Mouse (Mus musculus) thymus, adult 2 months (tissue): Measurements from ENCODE around the gene Atrn. TPM values are rescaled to one million over a fixed set of nuclear protein-coding genes. Genes with fewer than 3 reads are reported as not detected.

Experiments
- DNase-seq: peaks from one replicate; pipeline ENCODE4 v3.0.0; 2021
- H3K27ac ChIP-seq: fragments of 200-500 bp; 2 replicates; pipeline ENCODE4 v1.5.1; 2012; ENCODE audit warnings: low read length, control low read depth; ENCODE audit not compliant: control insufficient read depth, insufficient read depth
- H3K27me3 ChIP-seq: fragments of 200-500 bp; 2 replicates; pipeline ENCODE4 v1.6.1; 2012; ENCODE audit warnings: mild to moderate bottlenecking, low read length, moderate library complexity, mixed read lengths; ENCODE audit not compliant: control insufficient read depth, insufficient read depth
- H3K36me3 ChIP-seq: fragments of 200-500 bp; 2 replicates; pipeline ENCODE4 v1.6.1; 2012; ENCODE audit warnings: mild to moderate bottlenecking, low read length, moderate library complexity; ENCODE audit not compliant: control insufficient read depth, insufficient read depth
- H3K4me1 ChIP-seq: fragments of 200-500 bp; replicated peaks from 2 replicates; pipeline ENCODE4 v1.6.1; 2012; ENCODE audit warnings: low read length; ENCODE audit not compliant: control insufficient read depth, insufficient read depth
- H3K4me3 ChIP-seq: fragments of 200-500 bp; 2 replicates; pipeline ENCODE4 v1.5.1; 2012; ENCODE audit warnings: mild to moderate bottlenecking, low read length, control low read depth, moderate library complexity; ENCODE audit not compliant: control insufficient read depth, insufficient read depth
- CTCF ChIP-seq: fragments of 200-500 bp; IDR thresholded peaks from 2 replicates; pipeline ENCODE4 v1.5.1; 2012; ENCODE audit warnings: mild to moderate bottlenecking, control low read depth, low read length, moderate library complexity, borderline replicate concordance; ENCODE audit not compliant: control insufficient read depth, poor library complexity, insufficient read depth; ENCODE audit errors: extremely low read depth
- POLR2A ChIP-seq: fragments of 200-500 bp; IDR thresholded peaks from 2 replicates; pipeline ENCODE4 v1.6.1; 2012; ENCODE audit warnings: mild to moderate bottlenecking, low read length, control low read depth, moderate library complexity; ENCODE audit not compliant: control insufficient read depth, poor library complexity, insufficient read depth; ENCODE audit errors: extremely low read depth
- WGBS: fragments of 180-500 bp; shearing (Covaris S2); methylation state at CpG from one replicate; pipeline ENCODE4 v1.1.7; 2018; 5-methylcytosine and 5-hydroxymethylcytosine counted together
- polyA plus RNA-seq: library from polyadenylated mRNA; depleted of rRNA; stranded (reverse); fragments of >200 nt; gene quantifications from 2 replicates; pipeline ENCODE4 v1.2.3, GENCODE M21; 2012; rRNA removed

Atrn gene
- 14.0 and 14.2 TPM in 2 replicates for polyA plus RNA-seq

DNA sequence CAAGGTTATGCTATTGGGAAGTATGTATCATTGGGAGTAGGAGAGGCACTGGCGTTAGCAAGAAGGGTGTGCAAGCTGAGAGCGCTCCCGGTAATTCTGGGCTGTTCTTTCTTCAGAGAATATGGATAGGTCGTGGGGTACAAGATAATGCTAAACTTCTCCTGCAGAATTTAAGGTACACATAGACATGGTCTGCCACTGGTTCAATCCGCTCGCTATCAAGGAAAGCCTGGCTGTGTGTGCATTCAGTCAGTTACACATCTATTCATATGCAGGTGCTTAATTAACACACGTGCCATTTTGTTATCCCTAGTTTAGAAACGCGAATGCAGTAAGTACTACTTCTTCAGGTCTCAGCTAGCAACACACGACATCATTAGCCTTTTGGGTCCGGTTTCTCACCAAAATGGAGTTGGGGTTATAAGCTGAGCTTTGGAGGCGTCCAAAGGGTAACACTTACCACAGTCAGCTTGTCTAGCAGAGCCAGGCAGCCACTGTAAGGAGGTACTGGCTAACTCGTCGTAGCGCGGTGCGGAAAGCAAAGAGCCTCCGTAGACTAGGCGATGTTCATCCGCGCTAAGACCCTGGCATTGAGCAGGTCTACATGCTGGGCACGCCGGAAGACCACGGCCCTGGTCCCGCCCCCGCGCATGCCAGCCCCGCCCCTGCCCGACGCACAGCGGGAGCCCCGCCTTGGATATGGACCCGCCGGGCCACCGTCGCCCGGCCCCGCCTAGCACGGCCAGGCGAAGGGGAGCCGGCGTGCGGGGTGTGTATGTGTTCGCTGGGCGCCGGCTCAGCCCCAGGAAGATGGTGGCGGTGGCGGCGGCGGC lies at the start of gene Atrn, which contains the start of gene 4930402H24Rik:
Atrn (plus strand) TSS at position 745 of the 833 bp plus-strand sequence.
4930402H24Rik (minus strand) TSS at position 656 of the 833 bp plus-strand sequence.
- DNase-seq: peak; percentile 94
- TF ChIP-seq CTCF: no peak
- peak; percentile 72; the same call in 1 of the 2 replicates for TF ChIP-seq POLR2A
- Histone ChIP-seq H3K27me3 (no peaks in the 10 kb centered on the region), H3K4me3 (peak within 1 kb of the TSS; percentile 70), H3K4me1 (peaks cover 4% of the 10 kb centered on the region), H3K27ac (peak within 1 kb of the TSS; percentile 37; the same call in 1 of the 2 replicates), H3K36me3 (no peaks in the 10 kb centered on the region)
- WGBS: 5% methylated on average over 48 of the region's 50 CpGs

DNA sequence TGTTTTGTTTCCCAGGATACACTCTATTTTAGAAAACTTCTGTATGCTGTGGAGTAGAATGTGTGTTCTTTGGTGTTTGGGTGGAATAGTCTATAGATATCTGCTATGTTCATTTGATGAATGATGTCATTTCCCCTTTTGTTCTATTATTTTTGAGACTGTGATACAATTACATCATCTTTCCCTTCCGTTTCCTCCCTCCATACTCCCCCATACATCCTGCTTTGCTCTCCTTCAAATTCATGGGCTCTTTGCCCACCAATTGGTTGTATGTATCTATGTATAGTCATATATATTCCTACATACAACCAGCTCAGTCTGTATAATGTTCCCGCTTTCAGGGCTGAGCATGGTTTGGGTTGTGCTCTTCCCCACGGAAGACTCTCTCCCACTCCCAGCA lies 44.2 kb upstream of the Atrn start:
- no peak for TF ChIP-seq POLR2A
- TF ChIP-seq CTCF: no peak

DNA sequence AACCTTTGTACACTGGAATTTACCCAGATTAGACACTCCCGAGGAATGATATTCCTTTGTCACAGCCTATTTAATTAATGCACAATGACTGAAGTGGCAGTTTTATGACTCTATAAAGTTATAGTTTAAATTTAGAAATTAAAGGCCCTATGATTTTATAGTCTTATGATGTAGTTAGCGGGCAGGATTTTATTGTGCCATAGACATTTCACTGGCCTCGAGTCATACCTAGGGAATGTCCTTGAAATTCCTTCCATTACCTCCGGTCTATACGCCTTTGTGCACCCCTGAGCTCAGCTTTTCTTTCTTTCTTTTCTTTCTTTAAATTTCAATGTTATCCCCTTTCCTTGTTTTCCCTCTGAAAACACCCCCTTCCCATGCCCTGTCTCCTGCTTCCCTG lies 35.4 kb upstream of the Atrn start:
- 98% methylated on average over 5 of the region's 5 CpGs for WGBS
- Histone ChIP-seq H3K27ac (no peak overlapping the region), H3K4me1 (no peaks in the 10 kb centered on the region), H3K4me3 (no peak overlapping the region), H3K27me3 (no peaks in the 10 kb centered on the region), H3K36me3 (no peaks in the 10 kb centered on the region)
- no peak for TF ChIP-seq POLR2A
- no peak for TF ChIP-seq CTCF
- DNase-seq: no peak

More for the DNA sequence above, 44.2 kb upstream of the Atrn start:
- Histone ChIP-seq H3K4me1 (0 out of 2 replicates have a peak, but pooled peaks cover 2% of the 10 kb centered on the region), H3K4me3 (no peak overlapping the region), H3K27ac (no peak overlapping the region), H3K36me3 (no peaks in the 10 kb centered on the region), H3K27me3 (no peaks in the 10 kb centered on the region)
- 92% methylated on average over 3 of the region's 3 CpGs for WGBS
- no peak for DNase-seq

DNA sequence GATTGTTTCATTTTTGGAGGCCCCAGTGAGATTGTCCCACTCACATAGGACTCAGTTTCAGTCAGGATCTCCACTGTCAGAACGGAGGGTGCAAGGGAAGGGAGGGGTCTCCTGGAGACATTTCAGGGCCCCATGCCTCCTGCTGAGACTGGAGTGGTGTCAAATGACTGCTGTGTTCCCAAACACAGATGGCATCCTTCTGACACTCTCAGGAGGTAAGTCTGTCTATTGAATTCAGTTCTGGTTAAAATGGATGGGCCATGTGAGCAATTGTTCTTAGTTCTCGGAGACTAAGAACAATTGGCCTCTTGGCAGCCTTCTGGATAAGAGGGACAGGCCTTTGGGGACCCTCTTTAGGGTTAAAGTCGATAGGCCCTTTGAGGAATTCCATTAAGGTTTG lies 28.9 kb upstream of the Atrn start:
- 87% methylated on average over 3 of the region's 3 CpGs for WGBS
- H3K27ac ChIP-seq: no peak overlapping the region
- no peak for DNase-seq
- TF ChIP-seq CTCF (no peak), POLR2A (no peak)
- H3K27me3 ChIP-seq: no peaks in the 10 kb centered on the region
- no peaks in the 10 kb centered on the region for H3K4me1 ChIP-seq
- no peak overlapping the region for H3K4me3 ChIP-seq
- no peaks in the 10 kb centered on the region for H3K36me3 ChIP-seq

DNA sequence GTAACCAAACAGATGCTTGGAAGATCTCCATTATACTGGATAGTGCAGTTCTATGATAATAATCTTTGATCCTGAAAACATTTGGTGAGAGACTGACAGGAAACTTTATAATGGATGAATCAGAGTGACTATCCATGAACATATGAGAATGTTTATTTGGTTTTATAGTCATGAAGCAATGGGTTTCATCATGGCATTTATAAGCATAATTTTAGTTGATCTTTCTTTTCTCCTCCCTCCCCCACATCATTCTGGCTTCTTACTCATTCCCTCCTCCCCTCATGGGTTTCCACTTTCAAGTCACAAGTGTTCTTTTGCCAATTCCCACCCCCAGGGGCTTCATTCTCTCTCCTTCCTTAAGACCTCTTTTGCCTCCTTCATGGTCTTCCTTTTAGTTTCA lies 19.3 kb upstream of the Atrn start:
- Histone ChIP-seq H3K4me3 (no peak overlapping the region), H3K36me3 (no peaks in the 10 kb centered on the region), H3K27ac (no peak overlapping the region), H3K4me1 (no peaks in the 10 kb centered on the region), H3K27me3 (no peaks in the 10 kb centered on the region)
- no peak for TF ChIP-seq POLR2A
- no peak for TF ChIP-seq CTCF
- no peak for DNase-seq

DNA sequence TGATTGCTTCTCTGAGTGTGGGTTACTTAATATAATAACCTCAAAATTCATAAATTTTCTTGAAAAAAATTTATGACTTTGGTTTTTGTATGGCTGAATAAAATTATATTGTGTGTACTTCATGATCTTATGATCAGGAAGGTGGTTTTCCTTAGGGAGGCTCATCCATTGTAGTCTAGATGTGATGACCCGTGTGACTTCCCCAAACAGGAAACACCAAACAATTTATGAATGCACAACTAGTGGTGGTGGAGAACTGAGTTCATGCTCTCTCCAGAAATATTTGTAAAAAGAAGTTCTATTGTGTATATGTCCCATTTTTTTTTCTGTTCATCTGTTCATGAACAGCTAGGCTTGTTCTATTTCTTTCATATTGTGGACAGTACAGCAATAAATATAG lies 18.8 kb upstream of the Atrn start:
- no peak overlapping the region for H3K27ac ChIP-seq
- no peak for DNase-seq
- H3K4me1 ChIP-seq: no peaks in the 10 kb centered on the region
- no peaks in the 10 kb centered on the region for H3K36me3 ChIP-seq
- 66% methylated on average over 1 of the region's 1 CpGs for WGBS
- H3K27me3 ChIP-seq: no peaks in the 10 kb centered on the region
- H3K4me3 ChIP-seq: no peak overlapping the region
- no peak for TF ChIP-seq CTCF
- TF ChIP-seq POLR2A: no peak
